Mouse (Mus musculus) embryo, embryonic 10 days (tissue): ENCODE measurements at regions not wholly inside any gene's neighbourhood (a gene's known extent, or its start where the extent isn't known, plus 50 kb on each side); places are given as distances from the start of the nearest gene placed in this dataset.
A peak's percentile ranks its signal among the peaks of the same experiment; 100 is the strongest.

Experiments
- DNase-seq: peaks from one replicate; pipeline ENCODE4 v3.0.0-alpha.2; 2015; ENCODE audit warnings: low spot score

- no peak for DNase-seq
These were observed 175.3 kb upstream of the Cypt12 start for GRCm38 (mm10) chr3:17772886-17773285.

GRCm38 (mm10) chr3:17779152-17779551, 169.1 kb upstream of the Cypt12 start:
- DNase-seq: no peak

- DNase-seq: no peak
These were observed 164.1 kb upstream of the Cypt12 start for GRCm38 (mm10) chr3:17784076-17784475.

GRCm38 (mm10) chr3:17784587-17784986, 163.6 kb upstream of the Cypt12 start:
- DNase-seq: no peak

GRCm38 (mm10) chr3:17785106-17786022, 162.8 kb upstream of the Cypt12 start:
- peak; percentile 81 for DNase-seq

GRCm38 (mm10) chr3:17786023-17786720, 162.0 kb upstream of the Cypt12 start:
- DNase-seq: peak; percentile 72

GRCm38 (mm10) chr3:17786721-17787442, 161.3 kb upstream of the Cypt12 start:
- DNase-seq: peak; percentile 58

- DNase-seq: peak; percentile 40
These were observed 160.5 kb upstream of the Cypt12 start for GRCm38 (mm10) chr3:17787443-17788333.

GRCm38 (mm10) chr3:17788334-17788720, 159.9 kb upstream of the Cypt12 start:
- no peak for DNase-seq

GRCm38 (mm10) chr3:17788778-17789299, 159.4 kb upstream of the Cypt12 start:
- no peak for DNase-seq

- DNase-seq: peak; percentile 54
These were observed 158.6 kb upstream of the Cypt12 start for GRCm38 (mm10) chr3:17789454-17790196.

GRCm38 (mm10) chr3:17790331-17790730, 157.9 kb upstream of the Cypt12 start:
- peak; percentile 53 for DNase-seq

- DNase-seq: peak; percentile 47
These were observed 157.4 kb upstream of the Cypt12 start for GRCm38 (mm10) chr3:17790816-17791215.

GRCm38 (mm10) chr3:17791381-17792320, 156.6 kb upstream of the Cypt12 start:
- DNase-seq: peak; percentile 21

- no peak for DNase-seq
These were observed 155.6 kb upstream of the Cypt12 start for GRCm38 (mm10) chr3:17792537-17793039.

- DNase-seq: peak; percentile 85
These were observed 154.5 kb upstream of the Cypt12 start for GRCm38 (mm10) chr3:17793646-17794250.

GRCm38 (mm10) chr3:17794251-17795061, 153.8 kb upstream of the Cypt12 start:
- peak; percentile 64 for DNase-seq
